Mouse (Mus musculus) heart, postnatal 0 days (tissue): Measurements from ENCODE around the gene Tmem17. TPM values are rescaled to one million over a fixed set of nuclear protein-coding genes. Genes with fewer than 3 reads are reported as not detected.

Experiments used
- ATAC-seq: fragments of 200-750 bp; cut with Nextera tagmentation; 2 replicates; pipeline ENCODE4 v1.8.0; 2017; ENCODE audit warnings: low read depth, moderate number of reproducible peaks, moderate library complexity; ENCODE audit not compliant: insufficient read depth
- DNase-seq: peaks from one replicate; pipeline ENCODE4 v3.0.0-alpha.2; 2016; ENCODE audit warnings: low spot score
- H3K27ac ChIP-seq: fragments of 300-500 bp; sonication (generic); 2 replicates; pipeline ENCODE4 v1.5.1; 2014; ENCODE audit warnings: low read depth, mild to moderate bottlenecking
- H3K27me3 ChIP-seq: fragments of 300-500 bp; sonication (generic); 2 replicates; pipeline ENCODE4 v1.6.1; 2014; ENCODE audit warnings: low read length, mixed read lengths; ENCODE audit not compliant: control insufficient read depth, insufficient read depth
- H3K36me3 ChIP-seq: fragments of 300-500 bp; sonication (generic); replicated peaks from 2 replicates; pipeline ENCODE4 v1.6.1; 2014; ENCODE audit warnings: low read length, mixed read lengths; ENCODE audit not compliant: control insufficient read depth, insufficient read depth
- H3K4me1 ChIP-seq: fragments of 300-500 bp; sonication (generic); 2 replicates; pipeline ENCODE4 v1.6.1; 2014; ENCODE audit warnings: antibody characterized with exemption; ENCODE audit not compliant: control insufficient read depth, insufficient read depth
- H3K4me2 ChIP-seq: fragments of 300-500 bp; sonication (generic); 2 replicates; pipeline ENCODE4 v1.6.1; 2014; ENCODE audit warnings: low read depth, mild to moderate bottlenecking, low read length, moderate library complexity
- H3K4me3 ChIP-seq: fragments of 300-500 bp; sonication (generic); 2 replicates; pipeline ENCODE4 v1.5.1; 2014; ENCODE audit warnings: low read depth, low read length
- H3K9ac ChIP-seq: fragments of 300-500 bp; sonication (generic); replicated peaks from 2 replicates; pipeline ENCODE4 v1.6.1; 2014; ENCODE audit warnings: low read depth, low read length, mixed read lengths
- H3K9me3 ChIP-seq: fragments of 300-500 bp; sonication (generic); replicated peaks from 2 replicates; pipeline ENCODE4 v1.6.1; 2016; ENCODE audit warnings: low read length; ENCODE audit not compliant: control insufficient read depth
- CTCF ChIP-seq: IDR thresholded peaks from 2 replicates; pipeline ENCODE4 v1.5.1; 2016; ENCODE audit warnings: antibody characterized with exemption, control low read depth, low read depth
- EP300 ChIP-seq: IDR thresholded peaks from 2 replicates; pipeline ENCODE4 v1.6.1; 2016; ENCODE audit warnings: antibody characterized with exemption, low read depth
- WGBS: fragments of 180-500 bp; shearing (Covaris S2); extraction: QIAGEN DNeasy Blood & Tissue Kit; methylation state at CpG from one replicate; pipeline ENCODE4 v1.1.7; 2014; 5-methylcytosine and 5-hydroxymethylcytosine counted together
- polyA plus RNA-seq: library from polyadenylated mRNA; unstranded; fragments of >200 nt; fragmentation: Nextera tagmentation; extraction: Ambion mirVana; gene quantifications from 2 replicates; pipeline ENCODE4 v1.2.1, GENCODE M21; 2015
- total RNA-seq: library from RNA; depleted of rRNA; stranded (reverse); fragments of >200 nt; gene quantifications from 2 replicates; pipeline ENCODE4 v1.2.3, GENCODE M21; 2014; ENCODE audit warnings: low replicate concordance; rRNA removed

The Tmem17 gene
- total and polyA plus RNA-seq, 2 experiments from 2014 or later = 10.0 to 19.0 TPM

- TF ChIP-seq CTCF (no peak), EP300 (no peak)
- DNase-seq (peak; percentile 26), ATAC-seq (peak; percentile 17; the same call in 1 of the 2 replicates)
- H3K27ac ChIP-seq = no peak overlapping the region
- no peak overlapping the region for H3K4me2 ChIP-seq
- no peak overlapping the region for H3K9ac ChIP-seq
- H3K4me3 ChIP-seq = no peak overlapping the region
- 32% methylated on average over 6 of the region's 6 CpGs for WGBS
- H3K9me3 ChIP-seq = peaks cover 5% of the 10 kb centered on the region; the same call in 1 of the 2 replicates
- no peaks in the 10 kb centered on the region for H3K27me3 ChIP-seq
- H3K36me3 ChIP-seq = no peaks in the 10 kb centered on the region
- no peaks in the 10 kb centered on the region for H3K4me1 ChIP-seq
These were observed 48.8 kb downstream of the Tmem17 start for GRCm38 (mm10) chr11:22560503-22561328.

DNA sequence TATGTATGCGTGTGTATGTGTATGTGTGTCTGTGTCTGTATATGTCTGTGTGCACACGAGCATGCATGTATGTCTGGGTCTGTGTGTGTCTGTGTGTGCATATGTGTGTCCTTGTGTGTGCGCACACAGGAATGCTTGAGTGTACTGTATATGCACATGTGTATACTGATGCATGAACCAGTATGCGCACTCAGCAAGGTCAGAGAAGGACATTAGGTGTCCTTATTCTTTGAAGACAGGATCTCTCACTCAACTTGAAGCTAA, 49.4 kb downstream of the Tmem17 start:
- no peaks in the 10 kb centered on the region for H3K4me1 ChIP-seq
- H3K27me3 ChIP-seq = no peaks in the 10 kb centered on the region
- no peak overlapping the region for H3K4me3 ChIP-seq
- WGBS = 86% methylated on average over 4 of the region's 4 CpGs
- TF ChIP-seq EP300 (no peak), CTCF (no peak)
- no peak for DNase-seq
- H3K4me2 ChIP-seq = no peak overlapping the region
- no peaks in the 10 kb centered on the region for H3K36me3 ChIP-seq
- no peak overlapping the region for H3K27ac ChIP-seq
- H3K9ac ChIP-seq = no peak overlapping the region
- ATAC-seq = no peak
- peaks cover 5% of the 10 kb centered on the region; the same call in 1 of the 2 replicates for H3K9me3 ChIP-seq

- Histone ChIP-seq H3K9me3 (no peaks in the 10 kb centered on the region), H3K4me2 (no peak overlapping the region), H3K9ac (no peak overlapping the region), H3K27me3 (no peaks in the 10 kb centered on the region), H3K36me3 (no peaks in the 10 kb centered on the region), H3K4me1 (no peaks in the 10 kb centered on the region), H3K27ac (no peak overlapping the region), H3K4me3 (no peak overlapping the region)
- ATAC-seq (no peak), DNase-seq (no peak)
- TF ChIP-seq EP300 (no peak), CTCF (no peak)
- 76% methylated on average over 3 of the region's 3 CpGs for WGBS
These were observed 51.8 kb downstream of the Tmem17 start for GRCm38 (mm10) chr11:22563706-22564105.

GRCm38 (mm10) chr11:22564676-22565075, 52.8 kb downstream of the Tmem17 start:
- no peak for DNase-seq
- Histone ChIP-seq H3K9ac (no peak overlapping the region), H3K36me3 (no peaks in the 10 kb centered on the region), H3K4me3 (no peak overlapping the region), H3K27me3 (no peaks in the 10 kb centered on the region), H3K9me3 (no peaks in the 10 kb centered on the region), H3K27ac (no peak overlapping the region), H3K4me1 (no peaks in the 10 kb centered on the region), H3K4me2 (no peak overlapping the region)
- no peak for ATAC-seq
- no peak for TF ChIP-seq CTCF
- no peak for TF ChIP-seq EP300
- WGBS = 70% methylated on average over 3 of the region's 3 CpGs

Other genes starting within 250 kb of the Tmem17 start
- 25.2 and 53.5 TPM in 2 replicates for gene Ehbp1, start 169.8 kb upstream of the Tmem17 start, total RNA-seq
- gene Ehbp1, start 169.8 kb upstream of the Tmem17 start, polyA plus RNA-seq = 32.2 and 35.9 TPM in 2 replicates